Mouse (Mus musculus): ENCODE measurements around the gene Elmo3. TPM values are rescaled to one million over a fixed set of nuclear protein-coding genes. Genes with fewer than 3 reads are reported as not detected.

The Elmo3 gene
- 2.8 and 3.3 TPM in 2 replicates for polyA plus RNA-seq (2016; fragmentation: Nextera tagmentation; extraction: Ambion mirVana)

GRCm38 (mm10) chr8:105305211-105306145 is at the start of gene Elmo3:
Gene Elmo3 (plus strand): TSS chr8:105305601.
- Histone ChIP-seq H3K9me3 (replicated peaks) (no peaks in the 10 kb centered on the region), H3K4me3 (peak within 1 kb of the TSS; percentile 46), H3K36me3 (peaks cover 75% of the 10 kb centered on the region), H3K9ac (peak within 1 kb of the TSS; percentile 69), H3K4me1 (replicated peaks) (peaks cover 36% of the 10 kb centered on the region), H3K27ac (ENCODE audit: poor library complexity, severe bottlenecking) (peak within 1 kb of the TSS; percentile 53), H3K27me3 (replicated peaks) (no peaks in the 10 kb centered on the region), H3K4me2 (peak within 1 kb of the TSS; percentile 82)
- 6% methylated on average over 29 of the region's 30 CpGs for WGBS
- peak; percentile 59 for ATAC-seq (ENCODE audit: insufficient number of reproducible peaks, low FRiP score)

GRCm38 (mm10) chr8:105257318-105258114 is 47.9 kb upstream of the Elmo3 start:
- Histone ChIP-seq H3K27ac (ENCODE audit: poor library complexity, severe bottlenecking) (no peak overlapping the region), H3K9me3 (replicated peaks) (0 out of 2 replicates have a peak, but pooled peaks cover 4% of the 10 kb centered on the region), H3K36me3 (peaks cover 4% of the 10 kb centered on the region; the same call in 1 of the 2 replicates), H3K9ac (no peak overlapping the region), H3K4me2 (no peak overlapping the region), H3K27me3 (replicated peaks) (peaks cover 64% of the 10 kb centered on the region), H3K4me3 (no peak overlapping the region), H3K4me1 (replicated peaks) (peaks cover 45% of the 10 kb centered on the region)
- 62% methylated on average over 7 of the region's 7 CpGs for WGBS
- ATAC-seq (ENCODE audit: insufficient number of reproducible peaks, low FRiP score): no peak

DNA sequence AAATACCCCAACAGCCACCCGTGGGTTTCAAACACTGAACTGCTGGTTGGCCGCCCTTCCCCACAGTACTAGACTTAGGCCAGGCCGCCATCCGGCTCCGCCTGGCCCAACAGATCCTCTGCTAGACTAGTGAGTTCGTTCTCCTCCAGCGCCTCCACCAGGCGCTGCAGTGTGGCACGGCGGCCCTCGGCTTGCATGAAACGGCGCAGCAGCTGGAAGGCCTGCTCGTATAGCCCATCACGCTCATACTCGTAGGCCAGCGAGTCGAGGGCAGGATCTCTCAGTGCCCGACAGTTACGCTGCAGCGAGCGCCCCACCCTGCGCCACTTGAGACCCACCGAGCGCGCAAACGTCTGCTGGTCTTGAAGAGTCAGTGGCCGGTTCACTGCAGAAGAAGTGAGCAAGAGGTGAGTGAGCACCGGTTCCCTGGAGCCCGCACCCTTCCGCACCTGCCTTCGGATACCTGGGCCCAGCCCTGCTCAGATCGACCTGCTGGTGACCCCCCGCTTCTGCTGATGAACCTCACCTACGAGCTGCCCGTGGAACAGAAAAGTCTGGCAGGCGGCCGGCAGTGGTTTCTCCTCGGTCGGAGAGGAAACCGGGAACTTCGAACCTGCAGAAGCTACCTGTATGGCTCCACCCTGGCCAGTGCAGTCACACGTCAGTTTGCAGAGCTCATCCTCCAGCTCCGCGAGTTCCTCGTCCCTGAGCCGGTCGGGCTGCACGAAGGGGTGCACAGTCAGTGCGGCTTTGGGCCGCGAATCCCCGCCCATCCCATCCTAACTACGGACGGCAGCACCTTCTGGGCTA is 46.3 kb upstream of the Elmo3 start:
- H3K9me3 ChIP-seq (replicated peaks): 0 out of 2 replicates have a peak, but pooled peaks cover 4% of the 10 kb centered on the region
- peak overlapping the region; percentile 19; the same call in 1 of the 2 replicates for H3K9ac ChIP-seq
- no peak overlapping the region for H3K27ac ChIP-seq (ENCODE audit: poor library complexity, severe bottlenecking)

GRCm38 (mm10) chr8:105259721-105260320 is 45.6 kb upstream of the Elmo3 start:
- no peak overlapping the region for H3K27ac ChIP-seq (ENCODE audit: poor library complexity, severe bottlenecking)
- H3K9me3 ChIP-seq (replicated peaks): 0 out of 2 replicates have a peak, but pooled peaks cover 4% of the 10 kb centered on the region
- peak overlapping the region; percentile 86 for H3K4me2 ChIP-seq
- peak overlapping the region; percentile 19; the same call in 1 of the 2 replicates for H3K9ac ChIP-seq
- H3K4me3 ChIP-seq: peak overlapping the region; percentile 45
- no peaks in the 10 kb centered on the region for H3K36me3 ChIP-seq
- H3K4me1 ChIP-seq (replicated peaks): peaks cover 30% of the 10 kb centered on the region
- 4% methylated on average over 30 of the region's 30 CpGs for WGBS
- H3K27me3 ChIP-seq (replicated peaks): peaks cover 72% of the 10 kb centered on the region
- ATAC-seq (ENCODE audit: insufficient number of reproducible peaks, low FRiP score): no peak

More for the DNA sequence above, 46.3 kb upstream of the Elmo3 start:
- 4% methylated on average over 55 of the region's 55 CpGs for WGBS
- Histone ChIP-seq H3K4me1 (replicated peaks) (peaks cover 31% of the 10 kb centered on the region), H3K4me3 (peak overlapping the region; percentile 45), H3K27me3 (replicated peaks) (peaks cover 72% of the 10 kb centered on the region), H3K36me3 (no peaks in the 10 kb centered on the region), H3K4me2 (peak overlapping the region; percentile 86)
- no peak for ATAC-seq (ENCODE audit: insufficient number of reproducible peaks, low FRiP score)

GRCm38 (mm10) chr8:105260371-105261099 is 44.9 kb upstream of the Elmo3 start:
- peaks cover 71% of the 10 kb centered on the region for H3K27me3 ChIP-seq (replicated peaks)

GRCm38 (mm10) chr8:105261326-105261980 is 43.9 kb upstream of the Elmo3 start:
- Histone ChIP-seq H3K27me3 (replicated peaks) (peaks cover 71% of the 10 kb centered on the region), H3K27ac (ENCODE audit: poor library complexity, severe bottlenecking) (no peak overlapping the region), H3K4me3 (no peak overlapping the region), H3K4me1 (replicated peaks) (peaks cover 25% of the 10 kb centered on the region), H3K9ac (no peak overlapping the region), H3K4me2 (no peak overlapping the region), H3K9me3 (replicated peaks) (peaks cover 8% of the 10 kb centered on the region; the same call in 1 of the 2 replicates), H3K36me3 (no peaks in the 10 kb centered on the region)
- 75% methylated on average over 12 of the region's 12 CpGs for WGBS
- no peak for ATAC-seq (ENCODE audit: insufficient number of reproducible peaks, low FRiP score)

More at GRCm38 (mm10) chr8:105260371-105261099, 44.9 kb upstream of the Elmo3 start:
- Histone ChIP-seq H3K4me1 (replicated peaks) (peaks cover 26% of the 10 kb centered on the region), H3K9me3 (replicated peaks) (0 out of 2 replicates have a peak, but pooled peaks cover 4% of the 10 kb centered on the region), H3K36me3 (no peaks in the 10 kb centered on the region), H3K9ac (no peak overlapping the region), H3K4me3 (no peak overlapping the region), H3K4me2 (peak overlapping the region; percentile 86; the same call in 1 of the 2 replicates), H3K27ac (ENCODE audit: poor library complexity, severe bottlenecking) (no peak overlapping the region)
- 62% methylated on average over 7 of the region's 7 CpGs for WGBS
- ATAC-seq (ENCODE audit: insufficient number of reproducible peaks, low FRiP score): no peak

DNA sequence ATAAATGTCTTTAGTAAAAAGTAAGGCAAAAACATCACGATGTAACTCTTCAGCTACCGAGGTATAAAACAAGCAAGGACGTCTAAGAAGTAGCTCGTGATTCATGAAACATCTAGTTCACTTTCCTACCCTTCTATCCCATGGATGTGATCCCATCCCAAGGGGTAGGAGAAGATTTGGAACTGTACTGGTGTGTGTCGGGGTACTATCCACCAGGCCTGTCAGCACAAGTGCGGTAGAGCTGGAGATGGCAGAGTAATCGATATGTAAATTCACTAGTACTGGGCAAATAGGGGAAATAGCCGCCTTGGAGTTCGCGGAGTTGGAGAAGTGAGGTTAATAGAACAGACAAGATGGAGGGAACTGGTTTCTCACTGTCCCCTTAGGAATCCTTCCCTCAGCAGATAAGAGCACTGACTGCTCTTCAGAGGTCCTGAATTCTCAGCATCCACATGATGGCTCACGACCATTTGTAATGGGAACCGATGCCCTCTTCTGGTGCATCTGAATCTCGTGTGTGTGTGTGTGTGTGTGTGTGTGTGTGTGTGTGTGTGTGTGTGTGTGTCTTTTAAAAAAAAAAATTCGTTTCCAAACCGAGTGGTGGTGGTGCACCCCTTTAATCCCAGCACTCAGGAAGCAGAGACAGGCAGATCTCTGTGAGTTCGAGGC is 42.0 kb upstream of the Elmo3 start:
- Histone ChIP-seq H3K4me1 (replicated peaks) (peaks cover 30% of the 10 kb centered on the region), H3K27me3 (replicated peaks) (peaks cover 76% of the 10 kb centered on the region), H3K4me3 (peak overlapping the region; percentile 87), H3K9me3 (replicated peaks) (peaks cover 8% of the 10 kb centered on the region; the same call in 1 of the 2 replicates), H3K36me3 (no peaks in the 10 kb centered on the region), H3K27ac (ENCODE audit: poor library complexity, severe bottlenecking) (no peak overlapping the region), H3K4me2 (peak overlapping the region; percentile 97), H3K9ac (no peak overlapping the region)
- 36% methylated on average over 16 of the region's 16 CpGs for WGBS
- no peak for ATAC-seq (ENCODE audit: insufficient number of reproducible peaks, low FRiP score)

DNA sequence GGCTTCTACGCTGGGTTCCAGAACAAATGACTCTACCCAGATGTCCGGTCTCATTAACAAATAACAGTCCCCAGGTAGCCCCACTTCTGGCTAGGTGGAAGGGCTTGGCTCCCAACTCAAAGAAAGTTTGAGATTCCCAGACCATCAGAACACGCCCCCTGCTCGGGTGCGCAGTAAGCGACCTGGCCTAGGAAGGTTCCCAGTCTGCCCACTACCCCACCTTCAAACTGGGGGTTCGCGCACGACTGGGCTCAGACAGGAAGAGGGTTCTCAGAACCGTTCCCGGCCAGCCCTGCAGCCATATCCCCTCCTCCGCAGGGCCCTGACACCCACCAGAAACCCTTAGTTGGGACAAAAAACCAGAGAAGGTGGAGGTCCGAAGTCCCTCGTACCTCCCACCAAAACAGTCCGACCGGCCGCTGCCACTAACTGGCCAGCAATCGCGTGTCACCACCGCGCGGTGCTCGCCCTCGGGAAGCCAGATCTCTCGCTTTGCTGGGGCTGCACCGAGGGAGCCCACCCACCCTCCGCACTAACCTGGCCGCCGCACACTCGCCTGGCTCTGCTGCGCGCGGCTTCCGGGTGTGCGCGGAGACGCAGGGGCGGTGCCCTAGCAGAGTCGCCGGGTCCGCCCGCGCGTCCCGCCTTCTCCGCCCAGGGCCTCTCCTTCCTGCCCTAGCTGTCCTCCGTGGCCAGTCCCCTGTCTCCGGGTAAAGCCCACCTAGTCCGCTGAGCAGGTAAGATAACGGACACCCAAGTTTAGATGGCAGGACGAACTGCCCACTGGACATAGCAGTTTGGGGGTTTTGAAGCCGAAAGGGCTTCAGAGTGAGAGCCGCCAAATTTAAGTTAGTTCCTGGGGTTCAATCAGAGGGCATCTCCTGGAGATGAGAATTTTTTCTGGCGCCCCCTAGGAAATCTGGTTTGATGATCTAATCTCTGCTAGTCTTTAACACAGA is 41.1 kb upstream of the Elmo3 start, which contains the start of the genes Tradd and Fbxl8:
Gene Tradd (minus strand): TSS at position 586 of the 959 bp plus-strand sequence.
Gene Fbxl8 (plus strand): TSS at position 625 of the 959 bp plus-strand sequence.
- peaks cover 8% of the 10 kb centered on the region; the same call in 1 of the 2 replicates for H3K9me3 ChIP-seq (replicated peaks)
- WGBS: 2% methylated on average over 49 of the region's 54 CpGs
- peaks cover 31% of the 10 kb centered on the region for H3K4me1 ChIP-seq (replicated peaks)
- H3K27me3 ChIP-seq (replicated peaks): peaks cover 76% of the 10 kb centered on the region
- peak within 1 kb of the TSS; percentile 87 for H3K4me3 ChIP-seq
- peak; percentile 67 for ATAC-seq (ENCODE audit: insufficient number of reproducible peaks, low FRiP score)
- H3K4me2 ChIP-seq: peak within 1 kb of the TSS; percentile 97
- H3K36me3 ChIP-seq: no peaks in the 10 kb centered on the region
- no peak within 1 kb of the TSS for H3K27ac ChIP-seq (ENCODE audit: poor library complexity, severe bottlenecking)
- peak within 1 kb of the TSS; percentile 80 for H3K9ac ChIP-seq

Measured in heart, embryonic 12.5 days (tissue).